Mouse (Mus musculus): ENCODE measurements around the gene Elk4. TPM values are rescaled to one million over a fixed set of nuclear protein-coding genes. Genes with fewer than 3 reads are reported as not detected.

The Elk4 gene
- polyA plus RNA-seq, 1 experiment from 2014 or later: 12.2 TPM

GRCm38 (mm10) chr1:131992561-131993001 lies 14.8 kb upstream of the Elk4 start:
- H3K36me3 ChIP-seq: no peaks in the 10 kb centered on the region
- H3K9me3 ChIP-seq: no peaks in the 10 kb centered on the region
- DNase-seq (ENCODE audit: low spot score): no peak
- H3K27me3 ChIP-seq (ENCODE audit: insufficient read depth, poor library complexity, severe bottlenecking): 0 out of 2 replicates have a peak, but pooled peaks cover 4% of the 10 kb centered on the region
- no peaks in the 10 kb centered on the region for H3K4me1 ChIP-seq
- H3K27ac ChIP-seq: no peak overlapping the region
- H3K4me3 ChIP-seq: no peak overlapping the region
- WGBS: 76% methylated on average over 7 of the region's 7 CpGs

GRCm38 (mm10) chr1:131993169-131994040 lies 14.0 kb upstream of the Elk4 start:
- Histone ChIP-seq H3K27ac (no peak overlapping the region), H3K4me1 (no peaks in the 10 kb centered on the region), H3K4me3 (no peak overlapping the region), H3K9me3 (no peaks in the 10 kb centered on the region), H3K36me3 (no peaks in the 10 kb centered on the region), H3K27me3 (ENCODE audit: insufficient read depth, poor library complexity, severe bottlenecking) (0 out of 2 replicates have a peak, but pooled peaks cover 4% of the 10 kb centered on the region)
- WGBS: 82% methylated on average over 12 of the region's 12 CpGs
- no peak for DNase-seq (ENCODE audit: low spot score)

- DNase-seq (ENCODE audit: low spot score): no peak
- H3K36me3 ChIP-seq: no peaks in the 10 kb centered on the region
- H3K27me3 ChIP-seq (ENCODE audit: insufficient read depth, poor library complexity, severe bottlenecking): 0 out of 2 replicates have a peak, but pooled peaks cover 4% of the 10 kb centered on the region
- no peaks in the 10 kb centered on the region for H3K4me1 ChIP-seq
- no peaks in the 10 kb centered on the region for H3K9me3 ChIP-seq
- H3K27ac ChIP-seq: no peak overlapping the region
- 33% methylated on average over 4 of the region's 4 CpGs for WGBS
- no peak overlapping the region for H3K4me3 ChIP-seq
Measured at GRCm38 (mm10) chr1:131995062-131995461, 12.3 kb upstream of the Elk4 start.

GRCm38 (mm10) chr1:132000506-132000905 lies 6.9 kb upstream of the Elk4 start:
- Histone ChIP-seq H3K9me3 (no peaks in the 10 kb centered on the region), H3K27ac (no peak overlapping the region), H3K27me3 (ENCODE audit: insufficient read depth, poor library complexity, severe bottlenecking) (no peaks in the 10 kb centered on the region), H3K36me3 (no peaks in the 10 kb centered on the region), H3K4me1 (no peaks in the 10 kb centered on the region), H3K4me3 (no peak overlapping the region)
- DNase-seq (ENCODE audit: low spot score): no peak

GRCm38 (mm10) chr1:132001880-132002330 lies 5.5 kb upstream of the Elk4 start:
- Histone ChIP-seq H3K4me3 (no peak overlapping the region), H3K27ac (no peak overlapping the region), H3K4me1 (0 out of 2 replicates have a peak, but pooled peaks cover 8% of the 10 kb centered on the region), H3K36me3 (no peaks in the 10 kb centered on the region), H3K9me3 (no peaks in the 10 kb centered on the region), H3K27me3 (ENCODE audit: insufficient read depth, poor library complexity, severe bottlenecking) (no peaks in the 10 kb centered on the region)
- WGBS: 81% methylated on average over 4 of the region's 4 CpGs
- DNase-seq (ENCODE audit: low spot score): no peak

- H3K4me1 ChIP-seq: 0 out of 2 replicates have a peak, but pooled peaks cover 8% of the 10 kb centered on the region
- DNase-seq (ENCODE audit: low spot score): no peak
- 60% methylated on average over 2 of the region's 2 CpGs for WGBS
- H3K27me3 ChIP-seq (ENCODE audit: insufficient read depth, poor library complexity, severe bottlenecking): no peaks in the 10 kb centered on the region
- H3K36me3 ChIP-seq: no peaks in the 10 kb centered on the region
- no peak overlapping the region for H3K4me3 ChIP-seq
- no peaks in the 10 kb centered on the region for H3K9me3 ChIP-seq
- no peak overlapping the region for H3K27ac ChIP-seq
Measured at GRCm38 (mm10) chr1:132003111-132003510, 4.3 kb upstream of the Elk4 start.

GRCm38 (mm10) chr1:132003817-132004216 lies 3.6 kb upstream of the Elk4 start:
- Histone ChIP-seq H3K27ac (no peak overlapping the region), H3K36me3 (no peaks in the 10 kb centered on the region), H3K4me3 (no peak overlapping the region), H3K9me3 (no peaks in the 10 kb centered on the region), H3K27me3 (ENCODE audit: insufficient read depth, poor library complexity, severe bottlenecking) (no peaks in the 10 kb centered on the region), H3K4me1 (peaks cover 11% of the 10 kb centered on the region; the same call in 1 of the 2 replicates)
- WGBS: 55% methylated on average over 1 of the region's 1 CpGs
- DNase-seq (ENCODE audit: low spot score): no peak

- Histone ChIP-seq H3K9me3 (no peaks in the 10 kb centered on the region), H3K4me1 (peaks cover 20% of the 10 kb centered on the region), H3K36me3 (no peaks in the 10 kb centered on the region), H3K4me3 (no peak overlapping the region), H3K27me3 (ENCODE audit: insufficient read depth, poor library complexity, severe bottlenecking) (no peaks in the 10 kb centered on the region), H3K27ac (no peak overlapping the region)
- WGBS: 80% methylated on average over 6 of the region's 6 CpGs
- DNase-seq (ENCODE audit: low spot score): no peak
Measured at GRCm38 (mm10) chr1:132004574-132005180, 2.7 kb upstream of the Elk4 start.

GRCm38 (mm10) chr1:132005466-132005865 lies 1.9 kb upstream of the Elk4 start:
- no peak overlapping the region for H3K4me3 ChIP-seq
- no peaks in the 10 kb centered on the region for H3K27me3 ChIP-seq (ENCODE audit: insufficient read depth, poor library complexity, severe bottlenecking)
- peaks cover 23% of the 10 kb centered on the region for H3K4me1 ChIP-seq
- no peaks in the 10 kb centered on the region for H3K9me3 ChIP-seq
- no peak for DNase-seq (ENCODE audit: low spot score)
- WGBS: 73% methylated on average over 1 of the region's 1 CpGs
- no peak overlapping the region for H3K27ac ChIP-seq
- H3K36me3 ChIP-seq: no peaks in the 10 kb centered on the region

GRCm38 (mm10) chr1:132006046-132006445 lies 1.4 kb upstream of the Elk4 start:
- no peak overlapping the region for H3K4me3 ChIP-seq
- no peaks in the 10 kb centered on the region for H3K36me3 ChIP-seq
- H3K4me1 ChIP-seq: peaks cover 23% of the 10 kb centered on the region
- no peaks in the 10 kb centered on the region for H3K9me3 ChIP-seq
- DNase-seq (ENCODE audit: low spot score): no peak
- 79% methylated on average over 3 of the region's 3 CpGs for WGBS
- no peaks in the 10 kb centered on the region for H3K27me3 ChIP-seq (ENCODE audit: insufficient read depth, poor library complexity, severe bottlenecking)
- no peak overlapping the region for H3K27ac ChIP-seq

- Histone ChIP-seq H3K36me3 (no peaks in the 10 kb centered on the region), H3K9me3 (no peaks in the 10 kb centered on the region), H3K4me1 (peaks cover 23% of the 10 kb centered on the region), H3K27me3 (ENCODE audit: insufficient read depth, poor library complexity, severe bottlenecking) (no peaks in the 10 kb centered on the region), H3K4me3 (peak overlapping the region; percentile 89), H3K27ac (peak overlapping the region; percentile 100)
- no peak for DNase-seq (ENCODE audit: low spot score)
- WGBS: 29% methylated on average over 5 of the region's 5 CpGs
Measured at GRCm38 (mm10) chr1:132006721-132007120, 686 bp upstream of the Elk4 start.

GRCm38 (mm10) chr1:132007828-132008827 lies 721 bp downstream of the Elk4 start:
- peak overlapping the region; percentile 100 for H3K27ac ChIP-seq
- no peaks in the 10 kb centered on the region for H3K27me3 ChIP-seq (ENCODE audit: insufficient read depth, poor library complexity, severe bottlenecking)
- H3K4me3 ChIP-seq: peak overlapping the region; percentile 89
- WGBS: 1% methylated on average over 72 of the region's 72 CpGs
- peak; percentile 94 for DNase-seq (ENCODE audit: low spot score)
- H3K9me3 ChIP-seq: no peaks in the 10 kb centered on the region
- H3K4me1 ChIP-seq: peaks cover 23% of the 10 kb centered on the region
- no peaks in the 10 kb centered on the region for H3K36me3 ChIP-seq

All from heart, embryonic 10.5 days (tissue).